Mouse (Mus musculus) G1E (cell line): ENCODE data around the gene Nop58.

Experiments used
- CTCF ChIP-seq: IDR thresholded peaks from 2 replicates; pipeline ENCODE4 v1.5.1; 2012; ENCODE audit warnings: low read depth, low read length, inconsistent platforms, mixed read lengths
- GATA2 ChIP-seq: IDR thresholded peaks from 2 replicates; pipeline ENCODE4 v1.6.1; 2012; ENCODE audit warnings: low read depth, low read length, inconsistent platforms, borderline replicate concordance

GRCm38 (mm10) chr1:59739577-59740354 lies 55.0 kb downstream of the Nop58 start:
- TF ChIP-seq CTCF (no peak), GATA2 (no peak)
